Mouse (Mus musculus) left cerebral cortex, adult 11 months (tissue): ENCODE results near the gene Prps1l3.
"Not testable (repeated sequence)": the region's sequence is repeated elsewhere in the genome, so short reads cannot be mapped to it uniquely, and the experiment has no call there.

Source experiments
- DNase-seq: peaks from one replicate; pipeline ENCODE4 v3.0.0; 2022; ENCODE audit warnings: low spot score

Gene Prps1l3

DNA sequence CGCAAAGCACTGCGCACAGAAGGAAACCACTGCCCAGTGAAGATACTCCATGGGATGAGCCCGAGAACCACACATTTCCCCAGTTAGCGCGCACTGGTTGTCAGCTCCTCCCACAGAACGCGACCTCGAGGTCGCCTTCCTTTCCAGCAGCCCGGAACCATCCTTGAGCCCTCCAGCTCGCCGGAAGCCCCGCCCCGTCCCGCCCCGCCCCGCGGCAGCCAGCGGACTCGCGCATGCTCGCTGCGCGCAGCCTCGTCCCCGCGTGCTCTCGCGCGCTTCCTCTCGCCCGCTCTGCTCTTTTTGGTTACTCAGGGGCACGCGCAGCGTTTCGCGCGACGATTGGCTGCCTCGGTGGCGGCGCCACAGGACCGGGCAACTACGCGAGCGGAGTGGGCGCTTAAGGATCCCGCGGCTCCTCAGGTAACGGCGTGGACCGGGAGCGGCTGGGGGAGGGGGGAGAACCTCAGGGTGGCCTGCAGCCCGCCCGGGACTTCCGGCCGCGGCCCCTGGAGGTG, at the start of gene Prps1l3, which contains the start of gene Mipol1:
TSS of gene Prps1l3 (plus strand) at position 221 of the 515 bp plus-strand sequence.
TSS of gene Mipol1 (plus strand) at position 236 of the 515 bp plus-strand sequence.
- peak; percentile 71 for DNase-seq

DNA sequence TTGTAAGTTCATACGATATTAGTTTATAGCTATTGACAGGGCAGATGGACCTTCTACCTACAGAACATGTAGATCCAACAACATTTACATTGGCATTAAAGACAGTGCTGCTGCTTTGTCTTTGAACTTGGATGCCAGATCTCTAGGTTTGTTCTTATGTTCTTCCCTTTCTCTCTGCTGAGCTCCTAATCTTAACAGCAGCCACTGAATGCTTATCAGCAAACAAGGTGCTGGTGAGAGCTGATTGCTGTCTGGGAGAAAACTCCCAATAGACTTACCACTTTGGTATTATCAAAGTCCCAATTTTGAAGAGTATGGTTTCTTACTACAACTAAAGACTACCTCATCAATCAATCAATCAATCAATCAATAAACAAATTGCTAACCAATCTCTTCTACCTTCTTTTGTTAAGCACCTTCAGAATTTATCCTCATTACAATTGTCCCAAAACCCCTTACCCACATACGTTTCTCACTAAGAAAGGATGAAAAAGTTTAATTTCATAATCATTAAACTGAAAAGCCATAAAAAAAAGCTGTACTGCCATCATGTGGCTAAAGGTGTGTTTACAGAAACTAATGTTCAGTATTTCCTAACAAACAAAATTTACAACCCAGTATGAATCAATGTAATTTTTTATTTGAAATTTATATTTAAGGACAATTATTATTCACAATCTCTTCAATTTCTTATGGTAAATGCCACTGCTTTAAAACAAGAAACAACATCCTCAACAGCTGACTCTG, 45.6 kb upstream of the Prps1l3 start:
- DNase-seq: no peak

DNA sequence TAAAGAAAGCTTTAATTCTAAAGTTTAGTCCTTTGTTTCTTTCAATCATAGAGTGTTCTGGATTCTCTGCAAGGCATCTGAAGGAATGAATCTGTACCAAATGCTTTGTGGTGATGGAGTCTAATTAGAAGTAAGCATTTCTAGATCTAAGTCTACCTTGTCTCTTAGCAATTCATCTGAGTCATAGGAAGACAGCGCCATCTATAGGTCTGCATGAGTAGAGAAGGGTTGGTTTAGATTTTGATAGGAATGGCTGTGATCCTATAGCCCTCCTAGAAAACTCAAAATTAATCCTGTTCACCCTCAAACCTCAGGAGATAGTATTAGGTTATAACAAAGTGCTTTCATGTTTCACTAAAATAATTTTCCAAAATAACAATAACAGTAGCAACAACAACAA, 44.7 kb upstream of the Prps1l3 start:
- DNase-seq: no peak

DNA sequence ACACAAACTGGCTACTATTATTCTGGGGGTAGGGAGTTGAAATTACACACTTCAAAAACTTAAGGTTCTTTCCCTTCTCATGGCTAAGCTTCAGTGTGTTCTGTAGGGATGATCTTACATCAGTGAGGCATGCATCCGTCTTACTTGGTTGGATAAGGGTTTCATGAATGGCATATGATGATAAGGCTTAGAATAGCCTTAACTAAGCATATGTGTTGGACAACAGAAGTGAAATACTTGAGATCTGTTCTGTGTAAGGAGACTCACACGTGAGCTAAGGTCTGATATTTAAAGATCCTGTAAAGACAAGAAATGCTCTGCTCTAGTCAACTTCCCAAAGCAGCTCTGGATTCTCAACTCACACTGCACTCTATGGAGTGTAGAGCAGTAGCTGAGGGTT, 44.1 kb upstream of the Prps1l3 start:
- no peak for DNase-seq

DNA sequence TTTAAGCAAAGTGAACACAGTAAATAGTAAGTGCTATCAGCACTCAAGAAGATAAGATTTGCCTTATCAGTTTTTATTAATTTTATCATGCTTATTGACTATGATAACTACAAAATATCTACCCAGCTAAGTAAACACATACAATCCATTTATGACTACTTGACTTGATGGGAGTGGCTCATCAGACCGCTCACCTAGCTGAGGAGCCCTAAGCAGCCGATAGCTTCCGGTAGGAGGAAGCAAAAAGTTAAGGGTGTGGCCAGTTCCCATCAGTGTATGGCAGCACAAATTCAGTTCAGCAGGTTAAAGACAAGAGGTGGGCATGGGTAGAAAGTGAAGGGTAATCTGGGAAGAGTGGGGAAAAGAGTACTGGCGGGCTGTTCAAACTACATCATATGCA, 43.2 kb upstream of the Prps1l3 start:
- no peak for DNase-seq

DNA sequence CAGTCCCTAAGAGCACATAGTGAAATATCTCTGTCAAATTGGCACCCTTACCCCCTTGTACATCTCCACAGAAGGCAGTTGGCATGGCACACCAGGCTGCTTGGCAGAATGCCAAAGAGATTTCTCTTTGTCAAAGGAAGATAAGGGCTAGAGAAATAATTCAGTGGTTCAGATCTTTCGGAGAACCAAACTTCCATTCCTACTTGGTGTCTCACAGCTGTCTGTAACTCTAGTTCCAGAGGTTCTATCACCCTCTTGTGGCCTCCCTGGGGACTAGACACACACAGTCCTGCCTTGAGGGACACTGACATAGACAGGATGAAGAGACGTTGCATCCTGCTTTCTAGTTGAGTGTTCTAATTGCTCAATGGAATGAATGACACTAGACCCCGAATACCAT, 35.6 kb upstream of the Prps1l3 start:
- no peak for DNase-seq

DNA sequence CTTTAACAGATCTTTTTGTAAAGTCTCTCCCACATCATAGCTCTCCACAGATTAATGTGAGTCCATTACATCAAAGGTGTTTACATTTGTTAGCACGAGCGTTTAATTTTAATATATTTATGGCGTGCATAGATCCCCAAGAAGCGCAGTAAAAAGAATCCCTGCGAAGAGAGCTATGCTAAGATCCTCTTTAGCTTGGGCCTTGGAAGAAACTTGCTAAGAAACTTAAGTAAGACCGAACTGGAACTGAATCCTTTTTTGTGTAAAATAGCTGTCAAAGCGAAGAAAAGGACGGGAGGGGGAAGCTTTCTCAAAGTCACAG, 34.0 kb upstream of the Prps1l3 start:
- DNase-seq: no peak

DNA sequence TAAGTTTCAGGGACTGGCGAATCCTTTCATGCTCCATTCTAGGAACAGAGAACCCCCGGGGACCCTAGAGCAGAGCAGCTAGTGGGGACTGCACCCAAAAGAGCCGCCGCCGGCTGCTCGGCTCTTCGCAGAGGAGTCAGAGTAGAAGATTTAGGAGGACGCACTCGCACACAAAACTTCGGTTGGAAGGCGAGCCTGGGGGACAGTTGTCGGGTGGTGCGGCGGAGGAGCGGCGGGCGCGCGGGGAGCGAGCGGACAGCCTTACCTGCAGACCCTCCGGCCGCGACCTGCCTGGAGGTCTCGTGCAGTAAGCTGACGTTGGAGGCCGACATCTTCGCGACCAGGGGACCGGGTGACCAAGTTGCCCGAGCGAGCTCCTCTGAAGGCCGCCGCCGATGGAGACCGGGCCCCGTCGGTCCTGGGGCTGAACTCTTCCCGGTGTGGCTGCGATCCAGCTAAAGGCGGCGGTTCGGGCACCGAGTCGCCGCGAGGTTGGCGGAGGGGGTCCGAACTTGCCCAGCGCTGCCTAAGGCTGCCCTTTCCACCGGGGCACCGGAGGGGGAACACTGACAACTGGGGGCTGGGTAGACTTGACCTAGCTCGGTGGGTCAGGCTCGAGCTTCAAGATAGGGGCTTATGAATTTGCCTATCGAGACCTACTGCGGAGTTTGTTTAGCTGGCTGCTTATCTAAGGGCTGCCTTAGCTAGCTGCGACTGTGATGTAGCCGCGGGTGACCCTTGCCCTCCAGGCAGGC, 33.4 kb upstream of the Prps1l3 start:
- no peak for DNase-seq

DNA sequence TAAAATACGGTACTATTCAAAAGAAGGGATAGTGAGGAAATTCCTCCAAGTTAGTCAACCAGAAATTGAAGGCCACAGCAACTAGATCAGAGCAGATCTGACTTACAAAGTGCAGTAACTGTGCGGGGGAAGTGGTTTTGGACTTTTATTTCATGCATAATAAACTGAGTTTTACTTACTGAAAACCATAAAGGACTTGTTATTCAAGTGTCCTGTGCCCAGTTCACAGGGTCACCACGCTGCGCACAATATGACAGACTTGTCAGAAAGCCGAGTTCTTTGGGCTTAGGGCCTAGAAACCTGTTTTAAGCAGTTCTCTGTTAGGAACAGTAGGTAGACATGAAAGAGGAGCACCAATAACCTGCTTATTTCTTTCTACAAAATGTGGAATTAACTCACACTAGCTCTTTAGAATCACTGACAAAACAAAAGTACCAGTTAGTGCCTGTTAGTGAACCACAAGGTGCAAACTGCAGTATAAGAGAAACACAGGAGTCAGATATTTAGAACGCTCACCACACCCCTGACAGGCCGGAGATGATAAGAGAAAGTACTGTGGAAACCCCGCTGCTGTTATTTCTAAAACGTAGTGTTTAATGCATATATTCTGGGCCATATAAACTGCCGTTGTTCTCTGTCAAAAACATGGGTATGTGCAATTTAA, 32.7 kb upstream of the Prps1l3 start, which contains the start of gene Slc25a21:
TSS of gene Slc25a21 (minus strand) at position 110 of the 664 bp plus-strand sequence.
- no peak for DNase-seq

DNA sequence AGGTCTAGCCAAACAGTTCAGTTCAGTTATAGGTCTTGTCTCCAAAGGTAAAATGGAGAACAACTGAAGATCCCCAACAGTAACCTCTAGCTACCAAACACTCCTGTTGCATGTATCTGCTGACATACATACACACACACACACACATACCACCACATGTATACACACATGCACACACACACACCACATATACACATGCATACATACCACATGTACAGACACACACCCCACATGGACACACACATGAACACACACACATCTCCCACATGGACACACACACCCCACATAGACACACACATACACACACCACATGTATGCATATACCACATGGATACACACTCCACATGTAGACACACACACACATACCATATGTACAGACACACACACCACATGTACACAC, 31.9 kb upstream of the Prps1l3 start:
- no peak for DNase-seq

DNA sequence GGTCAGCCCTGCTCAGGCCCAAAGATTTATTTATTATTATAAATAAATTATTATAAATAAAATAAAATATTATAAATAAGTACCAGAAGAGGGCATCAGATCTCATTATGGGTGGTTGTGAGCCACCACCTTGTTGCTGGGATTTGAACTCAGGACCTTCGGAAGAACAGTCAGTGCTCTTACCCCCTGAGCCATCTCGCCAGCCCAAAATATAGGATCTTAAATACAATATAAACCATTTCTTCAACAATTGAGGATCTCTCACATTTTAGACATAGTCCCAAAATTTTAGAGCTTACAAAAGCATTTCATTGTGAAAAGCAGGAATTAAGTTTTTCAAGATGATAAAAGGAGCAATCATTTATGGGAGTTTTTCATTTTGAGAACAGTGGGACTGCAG, 30.8 kb upstream of the Prps1l3 start:
- no peak for DNase-seq

DNA sequence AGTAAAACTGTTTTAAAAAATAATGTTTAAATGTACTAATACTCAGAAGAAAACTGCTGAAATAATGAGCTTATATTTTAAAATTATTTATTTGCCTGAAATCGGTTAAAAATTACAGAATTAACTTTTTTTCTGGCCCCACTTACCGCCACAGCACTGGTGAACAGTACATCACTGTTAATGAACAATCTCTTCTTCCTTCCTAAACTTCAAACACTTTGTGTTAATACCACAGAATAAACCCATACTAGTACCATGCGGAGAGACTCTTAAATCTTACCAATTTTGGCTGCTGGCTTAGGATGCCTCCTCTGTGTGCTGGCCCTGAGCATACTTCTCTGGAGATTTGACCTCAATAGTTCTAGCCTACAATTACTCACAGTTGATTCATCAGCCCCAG, 28.3 kb upstream of the Prps1l3 start:
- DNase-seq: no peak

DNA sequence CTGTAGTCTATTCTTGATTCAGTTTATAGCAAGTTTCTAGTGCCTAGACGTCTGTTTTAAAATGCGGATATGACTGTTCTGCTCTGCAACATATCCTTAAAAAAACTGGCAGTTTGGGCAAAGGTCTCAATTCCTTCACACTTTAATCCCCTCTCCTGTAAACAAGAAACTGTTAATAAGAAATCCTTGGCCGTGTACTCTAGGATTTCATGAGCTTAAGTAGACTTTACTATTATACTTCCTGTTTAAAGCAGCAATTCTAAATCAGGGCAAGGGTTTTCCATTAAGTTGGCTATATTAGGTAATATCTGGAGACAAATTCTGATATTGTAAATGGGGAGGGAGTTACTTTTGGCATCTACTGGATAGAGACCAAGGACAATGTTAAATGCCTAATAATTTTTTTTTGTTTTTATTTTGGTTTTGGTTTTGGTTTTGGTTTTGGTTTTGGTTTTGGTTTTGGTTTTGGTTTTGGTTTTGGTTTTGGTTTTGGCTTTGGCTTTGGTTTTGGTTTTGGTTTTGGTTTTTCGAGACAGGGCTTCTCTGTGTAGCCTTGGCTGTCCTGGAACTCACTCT, 25.8 kb upstream of the Prps1l3 start:
- DNase-seq: no peak

DNA sequence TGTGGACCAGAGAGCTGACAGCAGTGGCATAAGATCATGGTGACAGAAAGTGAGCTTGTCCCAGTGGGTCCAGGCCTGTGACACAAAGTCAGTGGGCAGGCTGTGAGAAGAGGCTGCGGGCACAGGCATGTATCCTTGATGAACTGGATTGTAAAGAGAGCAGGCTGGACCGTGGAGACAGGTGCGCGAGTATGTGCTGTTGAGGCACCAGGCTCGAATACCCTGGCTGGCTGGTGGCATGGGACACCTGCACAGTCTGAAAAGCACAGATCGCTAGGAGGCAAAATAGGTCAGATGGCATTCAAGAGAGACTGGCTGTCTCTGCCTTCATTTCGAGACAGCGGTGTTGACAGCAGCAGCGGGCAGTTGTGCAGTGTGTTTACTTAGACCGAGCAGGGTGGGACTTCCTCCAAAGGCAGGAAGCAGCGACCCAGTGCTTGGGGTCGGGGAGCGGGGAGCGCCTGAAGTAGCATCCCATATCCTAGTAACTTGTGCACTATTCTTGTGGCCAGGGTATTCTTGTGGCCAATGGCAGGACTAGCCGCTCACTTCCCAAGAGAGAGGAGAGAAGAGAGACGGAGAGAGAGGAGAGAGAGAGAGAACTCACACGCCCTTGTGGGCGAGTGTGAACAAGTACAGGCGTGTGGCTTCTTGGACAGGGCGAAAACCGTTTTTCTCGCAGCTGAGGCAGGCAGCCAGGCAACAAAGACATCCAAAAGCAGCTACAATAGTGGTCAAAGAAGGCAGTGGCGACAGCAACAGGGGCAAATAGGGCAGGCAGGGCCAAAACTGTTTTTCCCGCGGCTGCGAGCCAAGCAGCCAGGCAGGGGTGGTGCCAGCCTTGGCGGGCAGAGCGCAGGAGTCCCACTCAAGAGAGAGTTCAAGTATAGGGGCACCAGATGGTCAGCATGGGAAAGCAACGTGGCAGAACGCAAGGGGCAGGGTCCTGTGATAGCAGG, 18.6 kb upstream of the Prps1l3 start:
- DNase-seq: no peak

DNA sequence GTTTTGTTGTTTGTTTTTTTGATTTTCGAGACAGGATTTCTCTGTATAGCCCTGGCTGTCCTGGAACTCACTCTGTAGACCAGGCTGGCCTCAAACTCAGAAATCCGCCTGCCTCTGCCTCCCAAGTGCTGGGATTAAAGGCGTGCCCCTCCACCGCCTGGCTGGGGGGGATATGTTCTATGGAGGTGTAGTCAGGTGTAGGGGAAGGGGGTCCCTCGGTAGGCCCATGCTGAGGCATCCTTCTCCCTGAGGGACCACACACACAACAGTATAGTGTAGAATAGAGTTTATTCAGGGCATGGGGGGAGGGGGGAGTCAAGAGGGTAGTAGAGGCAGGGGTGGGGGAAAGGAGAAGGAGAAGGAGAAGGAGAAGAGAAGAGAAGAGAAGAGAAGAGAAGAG, 17.7 kb upstream of the Prps1l3 start:
- DNase-seq: not testable (repeated sequence)

DNA sequence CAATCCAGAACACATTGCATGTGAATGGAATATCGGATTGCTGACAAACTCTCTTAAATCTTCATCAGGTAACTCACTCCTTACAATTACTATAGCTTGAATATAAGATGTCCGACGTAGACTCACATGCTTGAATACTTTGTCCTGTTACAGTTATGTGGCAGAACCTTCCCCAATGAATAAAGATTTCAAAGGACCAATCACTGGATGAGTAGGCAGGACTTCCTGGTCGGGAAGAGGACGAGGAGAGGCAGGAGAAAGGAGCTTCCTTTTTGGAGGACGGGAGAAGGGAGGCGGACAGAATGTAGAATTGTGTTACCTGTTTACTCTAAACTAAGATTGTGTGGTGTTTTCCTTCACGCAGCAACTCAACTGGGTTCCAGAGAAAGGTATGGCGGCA, 3.8 kb upstream of the Prps1l3 start:
- DNase-seq: no peak

DNA sequence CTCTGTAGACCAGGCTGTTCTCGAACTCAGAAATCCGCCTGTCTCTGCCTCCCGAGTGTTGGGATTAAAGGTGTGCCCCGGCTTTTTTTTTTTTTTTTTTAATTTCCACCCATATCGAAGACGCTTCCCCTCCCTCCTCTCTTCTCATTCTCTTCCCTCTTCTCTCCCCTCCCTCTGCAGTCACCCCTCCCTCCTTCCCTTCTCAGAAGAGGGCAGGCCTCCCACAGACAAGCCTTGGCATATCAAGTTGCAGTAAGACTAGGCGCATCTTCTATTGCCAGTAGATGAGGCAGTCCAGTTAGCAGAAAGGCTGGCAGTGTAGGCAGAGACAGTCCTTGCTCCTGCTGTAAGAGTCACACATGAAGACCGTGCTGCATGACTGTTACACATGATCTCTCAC, 2.4 kb upstream of the Prps1l3 start:
- no peak for DNase-seq

DNA sequence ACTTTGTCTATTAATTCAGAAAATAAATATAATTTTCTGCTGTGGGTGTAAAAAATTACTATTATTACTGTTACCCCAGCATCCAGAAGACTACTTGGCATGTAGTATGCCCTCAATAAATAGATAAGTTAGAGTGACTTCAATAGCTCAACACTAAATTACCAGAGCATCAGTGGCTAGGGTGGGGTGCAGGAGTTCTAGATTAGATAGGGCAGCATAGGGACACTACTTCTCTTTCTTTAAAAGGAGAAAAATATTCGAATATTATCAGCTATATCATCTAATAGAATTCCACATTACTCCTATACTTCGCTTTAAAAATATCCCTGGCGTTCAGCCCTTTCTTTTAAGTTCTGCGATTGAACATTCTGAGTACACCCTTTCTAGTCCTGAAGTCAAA, 509 bp upstream of the Prps1l3 start:
- no peak for DNase-seq

DNA sequence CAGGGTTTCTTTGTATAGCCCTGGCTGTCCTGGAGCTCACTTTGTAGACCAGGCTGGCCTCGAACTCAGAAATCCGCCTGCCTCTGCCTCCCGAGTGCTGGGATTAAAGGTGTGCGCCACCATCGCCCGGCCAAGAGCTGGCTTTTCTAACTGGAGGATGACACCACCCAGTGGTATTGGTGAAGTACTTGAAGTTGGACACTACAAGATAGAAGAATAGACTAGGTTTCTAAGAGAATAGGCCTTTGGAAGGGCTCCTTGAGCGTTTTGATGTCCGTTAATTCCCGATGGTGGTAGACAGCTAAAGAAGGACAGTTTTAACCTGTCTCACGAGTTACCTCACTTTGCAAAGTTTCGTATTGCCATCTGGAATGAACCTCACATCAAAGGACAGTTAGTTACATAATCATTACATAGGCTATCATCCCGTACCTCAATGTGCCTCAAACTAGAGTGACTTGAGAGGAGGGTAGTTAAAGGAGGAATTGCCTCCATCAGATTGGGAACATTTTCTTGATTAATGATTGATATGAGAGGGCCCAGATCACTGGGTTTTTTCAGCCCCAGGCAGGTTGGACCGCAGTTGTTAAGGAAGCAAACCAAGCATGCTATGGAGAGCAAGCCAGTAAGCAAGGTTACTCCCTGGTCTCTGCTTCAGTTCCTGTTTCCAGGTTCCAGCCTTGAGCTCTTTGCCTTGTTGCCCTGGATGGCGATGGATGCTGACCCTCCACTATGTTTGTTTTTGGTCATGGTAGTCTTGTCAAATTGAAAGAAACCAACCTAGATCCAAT, 1.1 kb downstream of the Prps1l3 start:
- DNase-seq: no peak

DNA sequence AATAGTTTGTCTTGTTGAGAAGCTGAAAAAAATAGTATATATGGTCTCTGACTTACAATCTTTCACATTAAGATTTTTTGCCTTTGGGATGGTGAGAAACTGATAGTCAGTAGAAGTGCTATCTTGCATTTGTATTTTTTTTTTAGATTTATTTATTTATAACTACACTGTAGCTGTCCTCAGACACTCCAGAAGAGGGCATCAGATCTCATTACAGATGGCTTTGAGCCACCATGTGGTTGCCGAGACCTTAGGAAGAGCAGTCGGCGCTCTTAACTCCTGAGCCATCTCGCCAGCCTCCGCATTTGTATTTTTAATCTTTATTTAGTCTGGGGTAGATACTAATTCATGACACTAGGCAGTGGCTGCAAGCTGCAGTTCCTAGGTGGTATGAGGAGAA, 3.2 kb downstream of the Prps1l3 start:
- DNase-seq: no peak
